Mouse (Mus musculus): ENCODE measurements at regions not wholly inside any gene's neighbourhood (a gene's known extent, or its start where the extent isn't known, plus 50 kb on each side); places are given as distances from the start of the nearest gene placed in this dataset.
A peak's percentile ranks its signal among the peaks of the same experiment; 100 is the strongest.

GRCm38 (mm10) chr14:98834316-98834715 is 159.8 kb downstream of the Rpl36a-ps1 start:
- DNase-seq (ENCODE audit: low spot score in 2 of 2): no peak

DNA sequence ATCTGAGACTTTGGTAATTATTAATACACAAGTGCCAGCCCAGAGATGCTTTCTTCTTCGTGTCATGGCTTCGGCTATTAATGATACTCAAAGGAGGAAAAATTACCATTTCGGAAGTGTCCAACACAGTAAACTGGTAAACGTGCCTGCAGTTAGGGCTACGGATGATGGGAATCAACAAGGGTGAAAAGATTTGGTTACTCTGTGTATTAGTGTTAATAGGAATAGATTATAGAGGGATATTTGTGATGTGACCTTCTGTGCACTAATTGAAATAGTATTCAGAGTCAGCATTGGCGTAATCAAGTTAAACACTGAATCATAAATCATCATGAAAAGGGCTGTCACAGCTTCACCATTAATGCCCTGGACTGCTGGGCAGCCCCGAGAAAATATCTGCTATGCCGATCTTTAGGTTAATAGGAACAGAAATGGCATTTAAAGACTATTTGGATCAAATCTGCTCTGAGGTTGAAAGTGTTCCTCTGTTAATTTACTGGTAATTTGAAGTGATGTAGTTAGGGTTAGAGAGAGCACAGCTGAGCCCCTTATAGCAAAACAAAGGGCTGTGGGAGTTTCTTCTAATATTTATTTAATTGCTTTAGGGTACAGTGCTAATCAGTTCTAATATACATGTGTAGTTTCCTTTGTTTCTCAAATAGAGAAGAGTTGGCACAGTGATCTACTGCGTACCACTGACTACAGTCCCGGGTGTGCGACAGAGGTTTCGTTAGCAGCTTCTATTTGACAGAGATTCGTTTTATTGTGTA is 160.7 kb downstream of the Rpl36a-ps1 start:
- DNase-seq (ENCODE audit: low spot score in 2 of 2): no peak

DNA sequence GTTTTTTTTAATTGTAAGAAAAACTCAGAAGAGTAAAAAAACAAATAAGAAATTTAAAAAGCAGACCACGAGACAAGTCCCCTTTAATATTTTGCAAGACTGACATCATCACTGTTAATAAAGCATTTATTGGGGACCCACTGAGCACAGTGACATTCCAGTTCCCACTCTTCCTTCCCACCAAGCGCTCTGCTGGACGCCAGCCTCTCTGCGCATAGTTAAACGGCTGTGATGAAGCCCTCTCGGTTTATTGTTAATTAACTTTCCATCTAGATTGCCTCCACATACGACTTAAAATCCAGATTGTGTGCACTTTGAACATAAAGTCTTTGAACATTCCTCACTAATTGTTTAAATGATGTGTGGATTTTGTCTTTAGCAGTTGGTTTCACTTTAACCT is 161.7 kb downstream of the Rpl36a-ps1 start:
- DNase-seq (ENCODE audit: low spot score in 2 of 2): no peak

- peak in 1 of 2 experiments; percentile 7 for DNase-seq (ENCODE audit: low spot score in 2 of 2)
Observed at GRCm38 (mm10) chr14:98829958-98830633, 164.0 kb downstream of the Rpl36a-ps1 start.

DNA sequence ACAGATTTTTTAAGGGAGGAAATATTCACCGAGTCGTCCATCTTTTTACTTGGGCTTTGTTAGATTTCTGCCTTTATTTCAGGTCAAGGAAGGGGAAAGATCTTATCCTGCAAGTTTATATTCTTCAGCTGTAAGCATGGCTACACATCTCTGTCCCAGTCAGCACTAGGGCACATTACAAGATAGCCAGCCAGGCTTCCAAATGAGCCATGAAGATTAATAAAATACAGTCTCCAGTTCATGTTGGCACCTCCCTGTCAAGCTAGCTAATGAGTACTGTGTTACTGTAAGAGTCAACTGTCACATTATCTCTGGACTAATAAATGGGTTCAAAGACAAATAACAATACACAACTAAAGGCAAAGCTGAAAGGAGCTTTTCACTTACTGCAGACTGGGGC is 166.6 kb downstream of the Rpl36a-ps1 start:
- no peak for DNase-seq (ENCODE audit: low spot score in 2 of 2)

- no peak for DNase-seq (ENCODE audit: low spot score in 2 of 2)
Observed at GRCm38 (mm10) chr14:98813657-98814056, 180.5 kb downstream of the Rpl36a-ps1 start.

DNA sequence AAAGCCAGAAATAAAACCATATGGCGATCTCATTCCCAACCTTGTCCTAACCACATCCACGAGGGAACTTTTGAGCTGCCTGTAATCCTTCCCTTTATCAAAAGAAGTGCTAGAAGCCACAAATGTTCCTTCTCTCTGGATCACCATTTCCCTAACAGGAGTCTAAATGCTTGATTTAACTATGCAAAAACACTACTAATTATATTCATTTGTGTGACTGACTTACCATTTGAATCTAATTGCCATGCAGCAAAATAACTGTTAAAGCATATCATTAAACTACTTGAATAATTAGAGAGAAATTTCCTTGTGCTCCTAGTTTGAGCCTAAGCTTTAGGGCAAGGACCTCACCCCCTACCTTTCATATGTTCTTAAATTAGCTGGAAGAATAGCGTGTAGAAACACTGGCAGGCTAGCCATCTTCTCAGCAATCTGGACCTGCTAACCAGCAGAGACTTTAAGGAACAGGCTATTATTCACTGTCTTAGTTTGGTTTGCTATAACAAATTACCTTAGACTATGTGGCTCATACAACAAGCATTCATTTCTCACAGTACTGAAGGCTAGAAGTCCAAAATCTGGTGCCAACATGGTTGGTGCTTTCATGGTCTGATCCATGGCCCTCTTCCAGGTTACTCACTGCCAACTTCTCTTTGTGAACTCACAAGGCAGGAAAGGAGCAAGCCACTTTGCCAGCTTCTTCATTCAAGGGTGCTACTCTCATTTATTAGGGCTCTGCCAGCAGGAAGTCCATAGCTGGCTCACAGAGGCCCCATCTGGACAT is 183.7 kb downstream of the Rpl36a-ps1 start:
- peak; percentile 13 to 55 for DNase-seq (ENCODE audit: low spot score in 2 of 2)

GRCm38 (mm10) chr14:98808117-98808516 is 186.0 kb downstream of the Rpl36a-ps1 start:
- DNase-seq (ENCODE audit: low spot score in 2 of 2): no peak

DNA sequence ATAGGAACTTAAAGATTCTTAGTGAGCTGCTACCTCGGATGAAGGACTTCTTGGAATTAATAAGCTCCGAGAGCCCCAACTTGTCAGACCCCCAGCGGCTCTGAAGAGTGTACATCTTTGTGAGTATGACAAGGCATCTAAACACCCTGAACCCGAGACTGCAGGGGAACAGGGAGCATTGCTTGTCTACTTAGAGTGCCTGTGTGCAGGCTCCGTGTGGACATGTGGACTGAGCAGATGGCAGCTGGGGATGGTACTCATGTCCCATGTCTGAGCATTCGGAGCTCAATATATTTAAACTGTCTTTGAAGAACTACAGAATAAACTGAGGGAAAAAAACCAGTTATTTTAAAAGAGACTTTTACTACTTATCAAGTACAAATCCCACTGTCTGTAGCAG is 189.1 kb downstream of the Rpl36a-ps1 start:
- DNase-seq (ENCODE audit: low spot score in 2 of 2): peak in 1 of 2 experiments; percentile 17

DNA sequence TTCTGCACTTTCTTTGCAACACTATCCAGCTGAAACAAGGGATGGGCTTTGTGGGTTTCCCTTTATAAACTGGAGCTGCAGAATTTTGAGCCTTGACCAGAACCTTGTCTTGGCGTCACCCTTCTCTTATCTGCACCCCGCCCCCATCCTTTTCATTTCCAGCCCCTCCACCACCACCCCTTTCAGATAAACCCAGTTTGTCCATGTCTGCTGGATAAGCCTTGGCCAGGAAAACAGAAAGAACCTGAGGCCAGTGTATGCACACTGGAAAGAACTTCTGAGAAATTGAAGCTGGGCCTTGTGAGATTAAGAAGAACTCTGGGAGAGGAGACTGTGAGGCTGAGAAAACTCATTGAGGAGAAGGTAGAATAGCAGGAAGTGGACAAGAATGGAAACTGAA is 192.8 kb downstream of the Rpl36a-ps1 start:
- DNase-seq (ENCODE audit: low spot score in 2 of 2): no peak

GRCm38 (mm10) chr14:98791970-98792369 is 202.1 kb downstream of the Rpl36a-ps1 start:
- no peak for DNase-seq (ENCODE audit: low spot score in 2 of 2)

DNA sequence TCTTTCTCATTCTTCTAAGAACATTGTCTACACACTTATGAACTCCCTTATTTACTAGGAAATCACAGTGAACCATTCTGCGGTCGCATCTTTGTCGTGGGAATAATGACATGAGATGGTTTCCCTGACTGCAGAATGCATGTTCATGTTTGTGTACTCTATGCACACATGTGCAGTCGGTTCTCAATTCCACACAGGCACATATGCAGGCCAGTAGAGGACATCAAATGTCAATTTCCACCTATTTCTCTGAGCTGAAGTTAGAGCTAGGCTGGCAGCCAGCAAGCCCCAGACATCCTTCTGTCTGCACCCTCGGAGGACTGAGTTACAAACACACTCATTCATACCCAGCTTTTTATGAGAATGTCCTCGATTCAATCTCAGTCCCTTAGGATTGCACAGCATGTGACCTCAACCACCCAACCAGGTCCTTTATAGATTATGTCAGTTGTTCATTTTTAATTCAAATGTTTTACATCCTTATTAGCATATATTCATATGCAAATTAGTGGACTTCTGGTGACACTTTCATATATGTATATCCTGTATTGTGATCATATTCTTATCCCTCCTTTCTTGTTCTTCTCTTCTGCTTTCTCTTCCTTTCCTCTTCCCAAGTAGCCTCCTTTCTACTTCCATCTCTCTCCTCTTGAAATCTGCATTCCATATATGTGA is 202.7 kb downstream of the Rpl36a-ps1 start:
- no peak for DNase-seq (ENCODE audit: low spot score in 2 of 2)

DNA sequence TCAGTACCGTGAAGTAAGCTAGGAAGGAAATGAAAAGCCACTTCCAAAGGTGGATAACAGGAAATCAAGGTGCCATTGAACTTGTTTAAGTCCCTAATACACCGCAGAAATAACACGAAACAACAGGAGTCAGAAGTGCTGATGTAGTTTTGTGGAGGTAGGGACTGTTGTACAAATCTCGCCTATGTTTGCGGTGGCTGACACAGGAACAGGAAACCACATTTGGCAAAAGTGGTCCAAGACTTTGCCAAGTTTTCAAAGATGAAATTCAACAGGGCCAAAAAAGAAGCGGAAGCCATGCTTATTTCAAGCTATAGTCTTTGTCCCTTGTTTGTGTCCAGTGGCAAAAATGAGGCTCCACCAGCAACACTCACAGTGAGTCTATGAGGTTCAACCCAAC is 204.3 kb downstream of the Rpl36a-ps1 start:
- no peak for DNase-seq (ENCODE audit: low spot score in 2 of 2)

GRCm38 (mm10) chr14:98781711-98782110 is 212.4 kb downstream of the Rpl36a-ps1 start:
- DNase-seq (ENCODE audit: low spot score in 2 of 2): no peak

DNA sequence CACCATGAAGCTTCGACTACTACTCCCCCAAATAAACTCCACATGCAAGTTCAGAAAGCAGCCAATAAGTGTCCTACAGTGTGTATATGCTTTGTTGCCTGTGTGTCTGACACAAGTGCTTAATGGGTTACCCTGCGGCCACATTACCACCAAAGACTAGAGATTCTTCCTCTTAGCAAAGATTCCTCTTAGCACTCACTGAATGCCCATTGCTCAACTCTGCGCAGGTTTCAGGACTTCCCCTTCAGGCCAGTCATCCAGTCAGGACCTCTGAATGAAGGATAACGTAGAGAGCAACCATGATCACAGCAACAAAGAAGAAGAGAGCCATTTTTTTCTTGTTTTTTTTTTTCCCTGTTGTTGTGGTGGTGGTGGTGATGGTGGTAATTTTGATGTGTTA is 222.0 kb downstream of the Rpl36a-ps1 start:
- no peak for DNase-seq (ENCODE audit: low spot score in 2 of 2)

- no peak for DNase-seq (ENCODE audit: low spot score in 2 of 2)
Observed at GRCm38 (mm10) chr14:98768845-98769244, 225.3 kb downstream of the Rpl36a-ps1 start.

- peak; percentile 3 to 33 for DNase-seq (ENCODE audit: low spot score in 2 of 2)
Observed at GRCm38 (mm10) chr14:98767481-98767880, 226.6 kb downstream of the Rpl36a-ps1 start.

- no peak for DNase-seq (ENCODE audit: low spot score in 2 of 2)
Observed at GRCm38 (mm10) chr14:98765358-98765757, 228.8 kb downstream of the Rpl36a-ps1 start.

DNA sequence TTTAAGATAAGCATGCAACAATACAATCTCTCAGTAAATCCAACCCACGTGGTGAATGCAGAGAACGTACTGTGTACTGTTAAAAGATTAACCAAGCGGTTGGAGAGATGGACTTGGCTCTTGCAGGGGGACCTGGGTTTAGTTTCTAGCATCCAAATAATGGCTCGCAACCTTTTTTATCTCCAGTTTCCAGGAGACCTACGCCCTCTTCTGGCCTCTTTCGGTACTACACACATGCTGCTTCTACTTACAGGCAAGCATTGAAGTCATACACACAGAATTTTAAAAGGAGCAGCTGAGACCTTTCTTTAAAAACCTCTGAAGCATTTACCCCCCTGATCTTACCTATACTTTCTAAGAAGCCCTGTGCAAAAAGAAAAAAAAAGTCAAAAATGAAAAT is 243.4 kb downstream of the Rpl36a-ps1 start:
- no peak for DNase-seq (ENCODE audit: low spot score in 2 of 2)

- DNase-seq (ENCODE audit: low spot score in 2 of 2): no peak
Observed at GRCm38 (mm10) chr14:98749086-98750027, 244.8 kb downstream of the Rpl36a-ps1 start.
